Mouse (Mus musculus): ENCODE results near the gene Cacng3. TPM values are rescaled to one million over a fixed set of nuclear protein-coding genes. Genes with fewer than 3 reads are reported as not detected.

Cacng3 gene
- polyA plus RNA-seq, 2 experiments = not detected

- H3K4me3 ChIP-seq (ENCODE audit: insufficient read depth in 1 of 2, low read depth in 2 of 2, low read length in 2 of 2) = no peak overlapping the region
- no peak overlapping the region for H3K4me2 ChIP-seq (ENCODE audit: low read depth)
- no peaks in the 10 kb centered on the region for H3K27me3 ChIP-seq (ENCODE audit: control insufficient read depth, insufficient read depth, low read length)
- DNase-seq (ENCODE audit: low read depth in 3 of 3, low spot score in 3 of 3) (peak; percentile 45 to 55 (median 51)), ATAC-seq (ENCODE audit: insufficient read depth) (peak; percentile 50; the same call in 1 of the 2 replicates)
- WGBS (ENCODE audit: insufficient replicate concordance) = 12% methylated on average over 44 of the region's 45 CpGs
- no peak for TF ChIP-seq EP300 (IDR thresholded peaks at IDR 0.05; ENCODE audit: low read depth)
- TF ChIP-seq CTCF (IDR thresholded peaks at IDR 0.05; ENCODE audit: low read depth) = no peak
- no peaks in the 10 kb centered on the region for H3K4me1 ChIP-seq (replicated peaks; ENCODE audit: control insufficient read depth in 2 of 2, insufficient read depth in 2 of 2, low read length in 1 of 2)
- no peak overlapping the region for H3K9ac ChIP-seq (replicated peaks)
- no peaks in the 10 kb centered on the region for H3K9me3 ChIP-seq (ENCODE audit: control insufficient read depth, low read length)
- no peak overlapping the region for H3K27ac ChIP-seq
- H3K36me3 ChIP-seq (replicated peaks; ENCODE audit: control insufficient read depth, insufficient read depth, low read depth) = no peaks in the 10 kb centered on the region
These were observed 765 bp downstream of the Cacng3 start for GRCm38 (mm10) chr7:122670873-122671641.

DNA sequence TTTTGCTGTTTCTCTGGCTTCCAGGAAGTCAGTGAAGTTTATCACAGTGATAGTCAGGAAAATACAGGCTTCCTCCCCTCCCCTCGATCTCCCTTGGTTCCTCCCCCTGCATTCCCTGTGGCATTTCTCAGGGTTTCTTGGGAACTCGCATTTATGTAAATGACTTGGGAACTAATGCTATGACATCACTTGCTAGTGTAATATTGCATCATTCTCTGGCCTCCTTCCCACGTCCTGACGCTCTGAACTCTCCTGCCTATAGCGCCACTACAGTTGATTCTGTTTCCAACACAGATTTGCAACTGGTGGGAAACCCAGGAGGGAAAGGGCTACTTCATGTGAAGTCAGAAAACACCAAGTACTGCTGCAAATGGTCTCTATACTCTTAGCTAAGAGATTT, 2.7 kb downstream of the Cacng3 start:
- Histone ChIP-seq H3K4me1 (replicated peaks; ENCODE audit: control insufficient read depth in 2 of 2, insufficient read depth in 2 of 2, low read length in 1 of 2) (no peaks in the 10 kb centered on the region), H3K9me3 (ENCODE audit: control insufficient read depth, low read length) (no peaks in the 10 kb centered on the region), H3K4me3 (ENCODE audit: insufficient read depth in 1 of 2, low read depth in 2 of 2, low read length in 2 of 2) (no peak overlapping the region), H3K9ac (replicated peaks) (no peak overlapping the region), H3K4me2 (ENCODE audit: low read depth) (no peak overlapping the region), H3K27ac (no peak overlapping the region), H3K27me3 (ENCODE audit: control insufficient read depth, insufficient read depth, low read length) (no peaks in the 10 kb centered on the region), H3K36me3 (replicated peaks; ENCODE audit: control insufficient read depth, insufficient read depth, low read depth) (no peaks in the 10 kb centered on the region)
- 29% methylated on average over 5 of the region's 5 CpGs for WGBS (ENCODE audit: insufficient replicate concordance)
- no peak for DNase-seq (ENCODE audit: low read depth in 3 of 3, low spot score in 3 of 3)
- ATAC-seq (ENCODE audit: insufficient read depth) = no peak
- TF ChIP-seq CTCF (IDR thresholded peaks at IDR 0.05; ENCODE audit: low read depth) (no peak), EP300 (IDR thresholded peaks at IDR 0.05; ENCODE audit: low read depth) (no peak)

GRCm38 (mm10) chr7:122675207-122675606, 4.9 kb downstream of the Cacng3 start:
- ATAC-seq (ENCODE audit: insufficient read depth) (no peak), DNase-seq (ENCODE audit: low read depth in 3 of 3, low spot score in 3 of 3) (no peak)
- Histone ChIP-seq H3K4me1 (replicated peaks; ENCODE audit: control insufficient read depth in 2 of 2, insufficient read depth in 2 of 2, low read length in 1 of 2) (no peaks in the 10 kb centered on the region), H3K36me3 (replicated peaks; ENCODE audit: control insufficient read depth, insufficient read depth, low read depth) (no peaks in the 10 kb centered on the region), H3K4me2 (ENCODE audit: low read depth) (no peak overlapping the region), H3K27me3 (ENCODE audit: control insufficient read depth, insufficient read depth, low read length) (no peaks in the 10 kb centered on the region), H3K4me3 (ENCODE audit: insufficient read depth in 1 of 2, low read depth in 2 of 2, low read length in 2 of 2) (no peak overlapping the region), H3K9me3 (ENCODE audit: control insufficient read depth, low read length) (no peaks in the 10 kb centered on the region), H3K27ac (no peak overlapping the region), H3K9ac (replicated peaks) (no peak overlapping the region)
- 62% methylated on average over 7 of the region's 7 CpGs for WGBS (ENCODE audit: insufficient replicate concordance)
- no peak for TF ChIP-seq EP300 (IDR thresholded peaks at IDR 0.05; ENCODE audit: low read depth)
- TF ChIP-seq CTCF (IDR thresholded peaks at IDR 0.05; ENCODE audit: low read depth) = no peak

DNA sequence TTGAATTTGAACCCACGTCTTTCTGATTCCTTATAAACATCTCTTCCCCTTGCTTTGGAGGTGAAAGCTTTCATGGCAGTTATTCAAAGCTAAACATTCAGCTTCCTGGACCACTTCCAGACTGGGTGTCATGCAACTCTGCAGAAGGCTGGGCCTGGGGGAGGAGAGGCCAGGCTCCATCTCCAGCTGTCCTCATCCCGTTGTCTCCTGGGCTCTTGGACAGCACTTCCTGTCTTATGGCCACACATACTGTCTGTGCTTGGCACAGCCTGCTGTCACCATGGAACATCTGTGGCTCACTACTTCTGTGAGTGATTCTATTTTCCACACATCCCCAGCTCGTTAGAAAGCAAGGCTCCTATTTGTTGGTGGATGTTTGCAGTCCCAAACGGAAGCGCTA, 31.5 kb downstream of the Cacng3 start:
- WGBS (ENCODE audit: insufficient replicate concordance) = 67% methylated on average over 5 of the region's 5 CpGs

GRCm38 (mm10) chr7:122702443-122702842, 32.2 kb downstream of the Cacng3 start:
- Histone ChIP-seq H3K27me3 (ENCODE audit: control insufficient read depth, insufficient read depth, low read length) (no peaks in the 10 kb centered on the region), H3K4me3 (ENCODE audit: insufficient read depth in 1 of 2, low read depth in 2 of 2, low read length in 2 of 2) (no peak overlapping the region), H3K9ac (replicated peaks) (no peak overlapping the region), H3K4me2 (ENCODE audit: low read depth) (no peak overlapping the region), H3K9me3 (ENCODE audit: control insufficient read depth, low read length) (no peaks in the 10 kb centered on the region), H3K27ac (no peak overlapping the region), H3K36me3 (replicated peaks; ENCODE audit: control insufficient read depth, insufficient read depth, low read depth) (no peaks in the 10 kb centered on the region), H3K4me1 (replicated peaks; ENCODE audit: control insufficient read depth in 2 of 2, insufficient read depth in 2 of 2, low read length in 1 of 2) (no peaks in the 10 kb centered on the region)
- DNase-seq (ENCODE audit: low read depth in 3 of 3, low spot score in 3 of 3) = no peak
- 53% methylated on average over 4 of the region's 4 CpGs for WGBS (ENCODE audit: insufficient replicate concordance)
- no peak for ATAC-seq (ENCODE audit: insufficient read depth)
- TF ChIP-seq EP300 (IDR thresholded peaks at IDR 0.05; ENCODE audit: low read depth) (no peak), CTCF (IDR thresholded peaks at IDR 0.05; ENCODE audit: low read depth) (no peak)

More for the DNA sequence above, 31.5 kb downstream of the Cacng3 start:
- Histone ChIP-seq H3K27me3 (ENCODE audit: control insufficient read depth, insufficient read depth, low read length) (no peaks in the 10 kb centered on the region), H3K4me1 (replicated peaks; ENCODE audit: control insufficient read depth in 2 of 2, insufficient read depth in 2 of 2, low read length in 1 of 2) (no peaks in the 10 kb centered on the region), H3K9ac (replicated peaks) (no peak overlapping the region), H3K4me2 (ENCODE audit: low read depth) (no peak overlapping the region), H3K4me3 (ENCODE audit: insufficient read depth in 1 of 2, low read depth in 2 of 2, low read length in 2 of 2) (no peak overlapping the region), H3K9me3 (ENCODE audit: control insufficient read depth, low read length) (no peaks in the 10 kb centered on the region), H3K27ac (no peak overlapping the region), H3K36me3 (replicated peaks; ENCODE audit: control insufficient read depth, insufficient read depth, low read depth) (no peaks in the 10 kb centered on the region)
- ATAC-seq (ENCODE audit: insufficient read depth) (no peak), DNase-seq (ENCODE audit: low read depth in 3 of 3, low spot score in 3 of 3) (no peak)
- TF ChIP-seq EP300 (IDR thresholded peaks at IDR 0.05; ENCODE audit: low read depth) (no peak), CTCF (IDR thresholded peaks at IDR 0.05; ENCODE audit: low read depth) (no peak)
